Mouse (Mus musculus) olfactory bulb, adult 2 months (tissue): ENCODE data around the gene Washc3. TPM values are rescaled to one million over a fixed set of nuclear protein-coding genes. Genes with fewer than 3 reads are reported as not detected.

Source experiments
- H3K27ac ChIP-seq: fragments of 200-500 bp; 2 replicates; pipeline ENCODE4 v1.5.1; 2012; ENCODE audit warnings: low read depth, low read length; ENCODE audit not compliant: insufficient read depth
- H3K4me1 ChIP-seq: fragments of 200-500 bp; 2 replicates; pipeline ENCODE4 v1.6.1; 2012; ENCODE audit warnings: low read length; ENCODE audit not compliant: control insufficient read depth, insufficient read depth
- H3K4me3 ChIP-seq: fragments of 200-500 bp; 2 replicates; pipeline ENCODE4 v1.5.1; 2012; ENCODE audit warnings: mild to moderate bottlenecking, low read depth, low read length, moderate library complexity; ENCODE audit not compliant: insufficient read depth
- CTCF ChIP-seq: fragments of 200-500 bp; IDR thresholded peaks from 2 replicates; pipeline ENCODE4 v1.5.1; 2012; ENCODE audit warnings: low read depth, mild to moderate bottlenecking, low read length, moderate library complexity; ENCODE audit not compliant: insufficient read depth
- POLR2A ChIP-seq: fragments of 200-500 bp; IDR thresholded peaks from 2 replicates; pipeline ENCODE4 v1.6.1; 2012; ENCODE audit warnings: mild to moderate bottlenecking, low read depth, low read length, moderate library complexity; ENCODE audit not compliant: insufficient read depth
- WGBS: fragments of 180-500 bp; shearing (Covaris S2); methylation state at CpG from one replicate; pipeline ENCODE4 v1.1.7; 2018; 5-methylcytosine and 5-hydroxymethylcytosine counted together
- polyA plus RNA-seq: library from polyadenylated mRNA; stranded (reverse); fragments of >200 nt; gene quantifications from 2 replicates; pipeline ENCODE4 v1.2.4, GENCODE M21; 2012; ENCODE audit warnings: low replicate concordance; ENCODE audit not compliant: missing spikeins, insufficient read depth, insufficient read length

Gene Washc3
- polyA plus RNA-seq, 1 experiment: not detected

DNA sequence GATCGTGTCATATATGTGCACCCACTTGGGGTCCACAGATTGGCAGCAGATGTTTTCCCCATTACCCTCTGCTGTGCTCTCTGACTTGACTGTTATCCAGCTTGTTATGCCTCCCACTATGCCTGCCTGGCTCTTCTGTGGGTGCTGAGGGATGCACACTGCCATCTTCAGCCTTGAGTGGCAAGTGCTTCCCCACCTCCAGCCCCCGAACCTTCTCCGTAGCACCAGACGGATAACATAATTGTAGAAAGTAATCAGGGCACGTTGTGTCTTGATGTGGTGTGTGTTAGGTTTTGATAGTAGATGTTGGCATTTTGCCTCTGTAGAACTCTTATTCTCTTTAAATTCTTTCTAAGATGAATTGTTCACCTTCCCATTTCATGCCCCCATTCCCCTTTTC, 11.8 kb downstream of the Washc3 start:
- Histone ChIP-seq H3K27ac (no peak overlapping the region), H3K4me1 (no peaks in the 10 kb centered on the region), H3K4me3 (no peak overlapping the region)
- no peak for TF ChIP-seq CTCF
- no peak for TF ChIP-seq POLR2A
- WGBS: 73% methylated on average over 5 of the region's 5 CpGs

DNA sequence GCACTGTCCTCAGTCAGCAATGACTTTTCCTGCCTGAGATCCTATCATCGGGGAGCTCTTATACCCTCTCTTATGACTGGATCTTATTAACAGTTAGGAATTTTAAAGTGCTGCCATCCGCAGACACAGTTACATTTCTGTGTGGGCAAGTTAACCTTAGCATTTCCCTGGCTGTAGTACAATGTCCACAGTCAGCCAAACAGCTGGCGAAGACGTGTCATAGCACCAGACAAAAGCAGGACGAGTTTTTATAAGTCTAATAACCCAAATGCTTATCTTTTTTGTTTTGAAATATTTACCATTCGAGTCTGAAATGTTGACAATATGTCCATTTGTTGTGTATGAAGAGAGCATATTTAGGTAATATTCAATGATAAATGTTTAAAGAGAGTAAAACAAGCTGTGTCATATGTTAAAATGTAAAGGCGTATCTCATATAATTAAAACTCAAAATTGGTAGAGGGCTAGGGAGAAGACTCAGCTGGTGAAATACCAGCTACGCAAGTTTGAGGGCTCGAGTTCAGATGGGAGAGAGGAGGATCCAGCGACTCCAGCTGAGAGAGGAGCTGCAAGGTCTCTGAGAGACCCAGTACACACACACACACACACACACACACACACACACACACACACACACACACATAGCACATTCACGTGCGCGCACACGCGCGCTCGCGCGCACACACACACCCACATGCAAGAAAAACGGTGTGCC, 14.1 kb downstream of the Washc3 start:
- TF ChIP-seq POLR2A: no peak
- no peak for TF ChIP-seq CTCF
- WGBS: 93% methylated on average over 20 of the region's 20 CpGs
- no peak overlapping the region for H3K4me3 ChIP-seq
- no peaks in the 10 kb centered on the region for H3K4me1 ChIP-seq
- H3K27ac ChIP-seq: no peak overlapping the region

DNA sequence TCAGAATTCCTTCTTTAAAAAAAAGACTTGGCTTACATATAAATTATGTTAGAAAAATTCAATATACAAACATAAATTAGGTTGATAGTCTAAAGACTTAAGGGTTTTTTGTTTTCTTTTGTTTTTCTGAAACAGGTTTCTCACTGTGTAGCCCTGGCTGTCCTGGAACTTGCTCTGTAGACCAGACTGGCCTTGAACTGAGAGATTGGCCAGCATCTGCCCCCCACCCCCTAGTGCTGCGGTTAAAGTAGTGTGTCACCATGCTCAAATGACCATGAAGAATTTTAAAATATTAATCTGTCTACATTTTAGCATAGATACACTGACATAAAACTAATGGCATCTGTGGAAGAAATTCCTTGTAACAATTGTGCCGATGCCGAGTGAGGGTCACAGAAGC, 17.3 kb downstream of the Washc3 start:
- no peaks in the 10 kb centered on the region for H3K4me1 ChIP-seq
- TF ChIP-seq POLR2A (no peak), CTCF (no peak)
- 92% methylated on average over 3 of the region's 3 CpGs for WGBS
- H3K4me3 ChIP-seq: no peak overlapping the region
- H3K27ac ChIP-seq: no peak overlapping the region

DNA sequence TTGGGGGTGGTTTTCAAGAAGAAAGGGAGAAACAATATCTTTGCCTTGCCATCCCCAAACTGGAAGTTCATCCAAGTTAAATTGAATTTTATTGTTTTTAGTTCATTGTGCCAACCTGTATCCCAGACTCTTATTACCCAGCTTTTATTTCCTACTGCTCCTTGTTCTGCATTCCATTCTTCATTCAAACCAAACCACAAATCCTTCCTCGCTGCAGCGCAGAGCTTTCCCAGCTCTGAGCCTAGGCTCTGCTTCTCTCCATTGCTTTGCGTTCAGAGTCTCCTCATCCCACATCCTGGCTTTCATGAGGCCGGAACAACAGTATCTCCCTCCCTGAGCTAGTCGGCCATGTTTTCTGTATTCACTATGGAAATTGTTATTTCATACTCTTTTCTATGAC, 20.8 kb downstream of the Washc3 start:
- Histone ChIP-seq H3K4me3 (no peak overlapping the region), H3K4me1 (no peaks in the 10 kb centered on the region), H3K27ac (no peak overlapping the region)
- 86% methylated on average over 5 of the region's 5 CpGs for WGBS
- TF ChIP-seq POLR2A (no peak), CTCF (no peak)

DNA sequence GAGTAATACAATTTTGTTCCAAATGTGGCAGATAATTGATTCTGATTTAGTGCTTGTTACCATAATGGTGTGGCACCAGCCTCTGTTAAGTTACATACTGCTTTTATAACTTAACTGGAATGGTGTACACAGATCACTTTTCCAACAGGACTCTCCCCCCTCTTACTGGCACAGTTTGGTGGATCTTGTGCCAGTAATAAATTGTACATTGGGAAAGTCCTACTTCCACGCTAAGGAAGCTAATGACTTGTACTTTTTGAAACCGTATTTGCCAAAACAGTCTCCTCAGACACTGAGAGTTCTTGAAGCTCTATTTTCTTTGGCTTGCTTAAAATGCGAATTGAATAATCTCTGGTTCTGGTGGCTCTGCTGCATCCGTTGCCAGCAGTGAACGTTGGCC, 24.5 kb downstream of the Washc3 start:
- Histone ChIP-seq H3K4me1 (no peaks in the 10 kb centered on the region), H3K4me3 (no peak overlapping the region), H3K27ac (no peak overlapping the region)
- TF ChIP-seq POLR2A: no peak
- TF ChIP-seq CTCF: no peak
- 45% methylated on average over 5 of the region's 5 CpGs for WGBS

DNA sequence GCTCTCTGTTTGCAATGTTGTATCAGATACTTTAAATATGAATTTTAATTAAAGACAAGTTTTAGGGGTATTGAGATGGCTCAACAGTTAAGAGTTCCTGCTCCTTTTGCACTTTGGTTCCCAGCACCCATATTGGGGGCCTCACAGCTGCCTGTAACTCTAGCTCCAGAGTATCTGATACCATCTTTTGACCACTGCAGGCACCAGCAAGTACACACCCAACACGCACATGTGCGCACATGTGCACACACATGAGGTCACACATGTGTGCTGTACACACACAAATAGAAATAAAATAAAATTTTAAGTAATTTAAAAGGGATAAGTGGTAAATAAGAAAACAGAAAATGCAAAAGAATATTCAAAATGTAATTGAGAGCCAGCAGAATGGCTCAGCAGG, 27.1 kb downstream of the Washc3 start:
- Histone ChIP-seq H3K4me1 (no peaks in the 10 kb centered on the region), H3K4me3 (no peak overlapping the region), H3K27ac (no peak overlapping the region)
- 98% methylated on average over 2 of the region's 2 CpGs for WGBS
- TF ChIP-seq POLR2A: no peak
- no peak for TF ChIP-seq CTCF

DNA sequence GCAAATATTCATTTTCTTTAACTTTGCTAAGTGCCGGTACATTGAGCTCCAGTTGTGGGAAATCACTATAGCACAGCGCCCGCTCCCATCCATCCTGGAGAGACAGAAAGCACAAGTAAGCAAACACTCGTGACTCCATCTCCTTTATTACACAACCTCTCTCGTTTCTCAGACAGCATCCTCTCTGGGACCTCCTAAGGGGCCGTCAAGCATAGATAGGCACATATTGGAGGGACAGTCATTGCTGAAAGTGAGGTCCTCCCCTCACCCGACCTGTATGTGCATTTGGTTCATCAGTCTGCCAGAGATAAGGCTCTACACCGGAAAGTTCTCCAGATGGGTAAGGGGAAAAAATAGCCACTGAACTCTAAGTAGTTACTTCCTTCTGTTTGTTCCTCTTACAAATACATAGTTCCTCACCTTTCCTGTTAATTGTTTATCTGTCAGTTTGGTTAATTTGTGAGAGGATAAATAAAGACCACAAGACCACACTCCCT, 27.7 kb downstream of the Washc3 start:
- Histone ChIP-seq H3K4me1 (no peaks in the 10 kb centered on the region), H3K27ac (no peak overlapping the region), H3K4me3 (no peak overlapping the region)
- TF ChIP-seq CTCF (no peak), POLR2A (no peak)
- 84% methylated on average over 8 of the region's 8 CpGs for WGBS

DNA sequence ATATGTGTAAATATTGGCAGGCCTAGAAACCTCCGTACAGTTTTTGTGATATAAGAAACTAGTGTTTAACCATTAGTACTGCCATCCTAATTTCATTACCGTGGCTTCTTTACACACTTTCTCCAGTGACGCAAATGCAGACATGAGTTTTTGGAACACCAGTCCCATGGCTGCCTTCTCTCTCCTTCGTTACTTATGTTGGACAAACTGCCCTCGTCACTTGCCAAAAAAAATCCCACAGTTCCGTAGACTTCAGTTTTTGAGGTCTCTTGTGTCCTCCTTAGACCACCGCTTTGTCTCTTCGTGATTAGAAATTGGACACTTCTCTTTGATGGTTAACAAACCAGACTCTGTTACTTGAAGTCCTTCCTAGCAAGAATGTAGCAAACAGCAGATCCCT, 30.8 kb downstream of the Washc3 start:
- WGBS: 76% methylated on average over 8 of the region's 8 CpGs
- Histone ChIP-seq H3K4me1 (no peaks in the 10 kb centered on the region), H3K27ac (no peak overlapping the region), H3K4me3 (no peak overlapping the region)
- TF ChIP-seq POLR2A (no peak), CTCF (no peak)

DNA sequence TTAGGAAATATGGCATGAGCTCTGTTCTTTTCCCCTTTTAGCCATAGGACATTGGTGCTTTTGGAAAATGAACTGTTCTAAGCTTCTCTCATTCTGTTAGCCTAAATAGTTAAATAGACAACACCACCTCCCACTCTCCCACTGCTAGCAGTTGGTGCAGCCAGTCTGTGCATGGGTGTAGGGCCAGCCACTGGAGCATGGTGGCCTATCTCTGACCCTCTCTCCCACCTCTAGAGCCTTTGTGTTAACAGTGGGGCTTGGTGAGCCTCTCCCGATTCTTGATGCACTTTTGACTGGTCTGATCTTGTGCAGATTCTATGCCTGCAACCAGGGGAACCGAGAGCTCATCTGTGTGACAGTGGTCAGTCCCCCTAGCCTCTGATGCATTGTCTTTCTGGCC, 31.9 kb downstream of the Washc3 start:
- TF ChIP-seq CTCF: no peak
- TF ChIP-seq POLR2A: no peak
- Histone ChIP-seq H3K27ac (no peak overlapping the region), H3K4me3 (no peak overlapping the region), H3K4me1 (no peaks in the 10 kb centered on the region)
- WGBS: 80% methylated on average over 2 of the region's 2 CpGs
